Mouse (Mus musculus): ENCODE measurements around the gene Apof. TPM values are rescaled to one million over a fixed set of nuclear protein-coding genes. Genes with fewer than 3 reads are reported as not detected.
"Not testable (repeated sequence)": the region's sequence is repeated elsewhere in the genome, so short reads cannot be mapped to it uniquely, and the experiment has no call there.

Gene Apof
- polyA plus RNA-seq, 1 experiment: not detected

DNA sequence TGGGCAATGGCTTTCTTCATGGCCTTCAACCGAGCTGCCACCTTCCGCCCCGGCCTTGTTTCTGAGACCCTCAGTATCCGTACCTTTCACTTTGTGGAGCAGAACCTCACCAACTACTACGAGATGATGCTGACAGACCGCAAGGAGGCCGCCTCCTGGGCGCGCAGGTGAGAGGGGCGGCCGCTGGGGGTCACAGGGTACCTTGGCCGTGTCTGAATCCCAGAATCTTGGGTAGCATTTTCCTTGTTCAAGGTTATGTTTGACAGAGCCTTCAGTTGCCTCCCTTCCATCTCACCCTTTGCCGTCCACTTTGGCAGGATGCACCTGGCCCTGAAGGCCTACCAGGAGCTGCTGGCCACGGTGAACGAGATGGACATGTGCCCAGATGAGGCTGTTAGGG, 24.4 kb upstream of the Apof start:
- Histone ChIP-seq H3K27ac (replicated peaks; ENCODE audit: low read depth, low read length) (no peak overlapping the region), H3K4me3 (ENCODE audit: insufficient read depth, low read depth, low read length) (no peak overlapping the region), H3K4me1 (ENCODE audit: control insufficient read depth, insufficient read depth, insufficient read length, low read length) (peaks cover 22% of the 10 kb centered on the region)

GRCm38 (mm10) chr10:128247020-128247732, 21.3 kb upstream of the Apof start:
- Histone ChIP-seq H3K27ac (replicated peaks; ENCODE audit: low read depth, low read length) (peak overlapping the region; percentile 96), H3K4me3 (ENCODE audit: insufficient read depth, low read depth, low read length) (peak overlapping the region; percentile 71), H3K4me1 (ENCODE audit: control insufficient read depth, insufficient read depth, insufficient read length, low read length) (peaks cover 24% of the 10 kb centered on the region)

DNA sequence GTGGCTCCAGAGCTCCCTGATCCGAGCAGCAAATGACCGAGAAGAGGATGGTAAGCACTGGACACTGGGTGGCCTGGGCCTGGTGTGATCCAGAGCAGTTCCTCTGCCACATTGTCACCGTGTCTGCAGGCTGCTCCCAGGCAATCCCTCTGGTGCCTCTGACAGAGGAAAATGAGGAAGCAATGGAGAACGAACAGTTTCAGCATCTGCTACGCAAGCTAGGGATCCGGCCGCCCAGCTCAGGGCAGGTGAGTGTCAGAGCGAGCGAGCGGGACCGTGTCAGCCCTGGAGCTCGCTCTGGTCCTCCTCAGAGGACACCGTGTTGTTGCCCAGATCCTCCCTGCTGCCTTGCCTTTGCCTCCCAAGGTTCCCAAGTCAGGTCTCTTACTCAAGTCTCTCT, 17.9 kb upstream of the Apof start:
- H3K4me3 ChIP-seq (ENCODE audit: insufficient read depth, low read depth, low read length): no peak overlapping the region
- no peak overlapping the region for H3K27ac ChIP-seq (replicated peaks; ENCODE audit: low read depth, low read length)
- H3K4me1 ChIP-seq (ENCODE audit: control insufficient read depth, insufficient read depth, insufficient read length, low read length): peaks cover 13% of the 10 kb centered on the region

DNA sequence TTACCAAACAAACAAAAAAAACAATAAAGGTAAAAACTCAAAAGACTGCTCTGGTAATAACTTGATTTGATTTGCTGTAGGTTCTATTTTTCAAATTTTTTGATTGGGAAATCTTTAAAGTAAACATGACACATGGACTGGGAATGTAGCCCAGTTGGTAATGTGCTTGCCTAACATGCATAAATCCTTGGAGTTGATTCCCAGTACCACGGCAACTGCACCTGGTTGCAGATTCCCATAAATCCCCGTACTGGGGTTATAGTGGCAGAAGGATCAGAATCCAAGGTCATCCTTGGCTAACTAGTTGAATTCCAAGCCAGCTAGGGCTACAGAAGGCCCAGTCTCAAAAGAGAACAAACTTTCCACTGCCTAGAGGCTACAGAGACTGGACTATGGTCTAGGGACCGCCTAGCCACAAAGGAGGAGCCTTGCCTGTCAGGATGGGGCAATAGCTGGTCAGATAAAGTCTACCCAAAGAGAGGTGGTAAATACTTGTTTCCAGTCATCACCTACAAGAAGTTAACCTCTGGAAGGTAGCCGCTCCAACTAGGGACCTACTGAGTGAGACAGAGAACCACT, 14.7 kb upstream of the Apof start, which contains the start of gene Apon:
TSS of gene Apon (plus strand) at position 420 of the 579 bp plus-strand sequence.
- no peak within 1 kb of the TSS for H3K4me3 ChIP-seq (ENCODE audit: insufficient read depth, low read depth, low read length)
- H3K27ac ChIP-seq (replicated peaks; ENCODE audit: low read depth, low read length): no peak within 1 kb of the TSS

DNA sequence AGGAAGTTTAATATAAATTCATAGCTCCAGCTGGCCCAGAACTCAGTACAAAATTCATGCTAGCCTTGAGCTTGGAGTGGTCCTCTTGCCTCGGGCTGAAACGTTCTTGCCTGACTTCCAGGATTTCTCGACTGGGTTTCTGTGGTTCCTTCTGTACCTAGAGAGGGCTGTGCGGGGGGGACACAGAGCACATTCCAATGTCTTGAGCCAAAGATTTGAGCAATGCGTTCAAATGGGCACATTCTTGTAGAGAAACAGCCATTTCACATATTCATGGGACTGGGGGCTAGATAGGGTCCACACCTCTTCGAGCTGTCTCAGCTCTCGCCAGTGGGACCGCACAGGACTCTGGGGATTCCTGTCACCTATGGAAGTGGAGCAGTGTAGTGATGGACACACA, 12.5 kb upstream of the Apof start:
- no peak overlapping the region for H3K4me3 ChIP-seq (ENCODE audit: insufficient read depth, low read depth, low read length)
- H3K27ac ChIP-seq (replicated peaks; ENCODE audit: low read depth, low read length): no peak overlapping the region
- H3K4me1 ChIP-seq (ENCODE audit: control insufficient read depth, insufficient read depth, insufficient read length, low read length): no peaks in the 10 kb centered on the region

More for the DNA sequence above, 14.7 kb upstream of the Apof start, which contains the start of gene Apon:
- H3K4me1 ChIP-seq (ENCODE audit: control insufficient read depth, insufficient read depth, insufficient read length, low read length): 0 out of 2 replicates have a peak, but pooled peaks cover 2% of the 10 kb centered on the region

- Histone ChIP-seq H3K4me1 (ENCODE audit: control insufficient read depth, insufficient read depth, insufficient read length, low read length) (no peaks in the 10 kb centered on the region), H3K4me3 (ENCODE audit: insufficient read depth, low read depth, low read length) (no peak overlapping the region), H3K27ac (replicated peaks; ENCODE audit: low read depth, low read length) (no peak overlapping the region)
These were observed 12.1 kb upstream of the Apof start for GRCm38 (mm10) chr10:128256328-128256727.

DNA sequence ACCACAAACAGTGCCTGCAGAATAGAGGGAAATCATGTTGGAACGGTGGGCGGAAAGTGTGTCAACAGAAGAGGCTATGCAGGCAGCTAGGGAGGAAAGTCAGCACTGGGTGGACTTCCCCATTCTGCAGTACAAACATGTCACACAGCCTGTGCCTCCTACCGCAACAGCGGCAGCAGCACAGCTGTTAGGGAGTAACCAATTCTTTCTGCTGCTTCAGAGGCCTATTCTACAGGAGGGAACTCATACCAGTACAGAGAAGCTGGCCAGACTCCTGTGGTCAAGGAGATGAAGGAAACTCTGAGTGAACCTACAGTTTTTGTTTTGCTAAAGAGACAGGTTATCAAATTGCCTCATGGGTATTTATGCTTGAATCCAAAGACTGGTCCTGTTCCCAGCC, 9.5 kb upstream of the Apof start:
- Histone ChIP-seq H3K4me1 (ENCODE audit: control insufficient read depth, insufficient read depth, insufficient read length, low read length) (no peaks in the 10 kb centered on the region), H3K4me3 (ENCODE audit: insufficient read depth, low read depth, low read length) (no peak overlapping the region), H3K27ac (replicated peaks; ENCODE audit: low read depth, low read length) (no peak overlapping the region)

- H3K4me1 ChIP-seq (ENCODE audit: control insufficient read depth, insufficient read depth, insufficient read length, low read length): no peaks in the 10 kb centered on the region
- no peak overlapping the region for H3K27ac ChIP-seq (replicated peaks; ENCODE audit: low read depth, low read length)
- H3K4me3 ChIP-seq (ENCODE audit: insufficient read depth, low read depth, low read length): no peak overlapping the region
These were observed 8.5 kb upstream of the Apof start for GRCm38 (mm10) chr10:128259946-128260345.

GRCm38 (mm10) chr10:128260376-128260775, 8.1 kb upstream of the Apof start:
- not testable (repeated sequence) for H3K4me3 ChIP-seq (ENCODE audit: insufficient read depth, low read depth, low read length); H3K4me1 ChIP-seq (ENCODE audit: control insufficient read depth, insufficient read depth, insufficient read length, low read length); H3K27ac ChIP-seq (replicated peaks; ENCODE audit: low read depth, low read length)

DNA sequence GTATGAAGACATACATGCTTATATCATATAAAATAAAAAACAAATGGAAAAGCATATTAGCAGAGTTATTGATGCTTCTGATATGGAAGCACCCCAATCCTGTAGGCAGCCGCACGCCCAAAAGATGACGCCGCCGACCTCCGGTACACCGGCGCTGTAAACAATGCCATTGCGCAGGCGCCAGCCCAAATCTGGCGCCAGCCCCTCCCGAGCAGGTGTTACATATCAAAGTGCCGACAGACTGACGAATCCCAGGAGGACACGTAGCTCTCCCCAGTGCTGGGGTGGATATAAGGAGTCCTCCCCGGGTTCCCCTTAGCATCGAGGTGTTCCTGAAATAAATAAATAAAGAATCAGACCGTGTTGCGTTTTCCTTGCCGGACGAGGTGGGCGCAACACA, 6.2 kb upstream of the Apof start:
- H3K4me1 ChIP-seq (ENCODE audit: control insufficient read depth, insufficient read depth, insufficient read length, low read length): no peaks in the 10 kb centered on the region
- H3K4me3 ChIP-seq (ENCODE audit: insufficient read depth, low read depth, low read length): no peak overlapping the region
- H3K27ac ChIP-seq (replicated peaks; ENCODE audit: low read depth, low read length): no peak overlapping the region

- H3K27ac ChIP-seq (replicated peaks; ENCODE audit: low read depth, low read length): no peak overlapping the region
- H3K4me1 ChIP-seq (ENCODE audit: control insufficient read depth, insufficient read depth, insufficient read length, low read length): no peaks in the 10 kb centered on the region
- no peak overlapping the region for H3K4me3 ChIP-seq (ENCODE audit: insufficient read depth, low read depth, low read length)
These were observed 4.8 kb upstream of the Apof start for GRCm38 (mm10) chr10:128263393-128264310.

- Histone ChIP-seq H3K4me3 (ENCODE audit: insufficient read depth, low read depth, low read length) (no peak overlapping the region), H3K4me1 (ENCODE audit: control insufficient read depth, insufficient read depth, insufficient read length, low read length) (peaks cover 4% of the 10 kb centered on the region), H3K27ac (replicated peaks; ENCODE audit: low read depth, low read length) (peak overlapping the region; percentile 70)
These were observed 887 bp downstream of the Apof start for GRCm38 (mm10) chr10:128269206-128269910.

- Histone ChIP-seq H3K27ac (replicated peaks; ENCODE audit: low read depth, low read length) (peak within 1 kb of the TSS; percentile 70), H3K4me1 (ENCODE audit: control insufficient read depth, insufficient read depth, insufficient read length, low read length) (peaks cover 4% of the 10 kb centered on the region), H3K4me3 (ENCODE audit: insufficient read depth, low read depth, low read length) (peak within 1 kb of the TSS; percentile 87)
These were observed 1.9 kb downstream of the Apof start, which contains the start of gene Stat2 for GRCm38 (mm10) chr10:128270287-128270841. Gene Stat2 (plus strand): TSS chr10:128270559.

DNA sequence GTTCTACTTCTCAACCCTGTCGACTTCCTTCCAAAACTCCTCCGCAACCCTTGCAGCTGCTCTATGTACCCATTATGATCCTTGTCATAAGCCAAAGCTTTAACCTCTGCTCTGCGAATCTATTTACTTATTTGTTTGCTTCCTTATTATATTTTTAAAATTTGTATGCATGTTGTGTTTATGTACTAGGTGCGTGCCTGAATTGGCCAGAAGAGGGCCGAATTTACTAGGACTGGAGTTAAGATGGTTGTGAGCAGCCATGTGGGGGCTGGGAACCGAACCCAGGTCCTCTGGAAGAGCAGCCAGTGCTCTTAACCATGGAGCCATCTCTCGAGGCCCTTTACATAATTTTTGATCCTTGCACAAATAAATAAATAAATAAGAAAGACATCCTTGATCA, 2.4 kb downstream of the Apof start:
- Histone ChIP-seq H3K4me1 (ENCODE audit: control insufficient read depth, insufficient read depth, insufficient read length, low read length) (peaks cover 4% of the 10 kb centered on the region), H3K27ac (replicated peaks; ENCODE audit: low read depth, low read length) (peak overlapping the region; percentile 61), H3K4me3 (ENCODE audit: insufficient read depth, low read depth, low read length) (peak overlapping the region; percentile 87)
